Mouse (Mus musculus) myocyte (in vitro differentiated cells): Measurements from ENCODE around the gene Snx13. TPM values are rescaled to one million over a fixed set of nuclear protein-coding genes. Genes with fewer than 3 reads are reported as not detected.

Experiments
- H3K27me3 ChIP-seq: one replicate; pipeline ENCODE4 v1.6.1; 2011; ENCODE audit not compliant: control insufficient read depth, insufficient read depth, insufficient read length
- H3K36me3 ChIP-seq: one replicate; pipeline ENCODE4 v1.6.1; 2011; ENCODE audit not compliant: control insufficient read depth, insufficient read depth
- H3K4me2 ChIP-seq: one replicate; pipeline ENCODE4 v1.6.1; 2011; ENCODE audit warnings: low read depth, control low read depth
- H3K4me3 ChIP-seq: one replicate; pipeline ENCODE4 v1.5.1; 2011; ENCODE audit warnings: mild to moderate bottlenecking, control low read depth, moderate library complexity
- H3K79me2 ChIP-seq: one replicate; pipeline ENCODE4 v1.6.1; 2011; ENCODE audit not compliant: control insufficient read depth, insufficient read depth
- H3ac ChIP-seq: one replicate; pipeline ENCODE4 v1.6.1; 2011; ENCODE audit not compliant: control insufficient read depth, insufficient read length
- CEBPB ChIP-seq: IDR thresholded peaks from 2 replicates; pipeline ENCODE4 v1.6.1; 2011; ENCODE audit warnings: mild to moderate bottlenecking, moderate library complexity; ENCODE audit not compliant: poor library complexity, insufficient read depth, severe bottlenecking
- E2F4 ChIP-seq: IDR thresholded peaks from one replicate; pipeline ENCODE4 v1.6.1; 2011; ENCODE audit warnings: mild to moderate bottlenecking, control low read depth, moderate library complexity; ENCODE audit not compliant: insufficient read depth
- MAX ChIP-seq: IDR thresholded peaks from one replicate; pipeline ENCODE4 v1.6.1; 2011; ENCODE audit warnings: low read depth, mild to moderate bottlenecking, control low read depth
- MYOD1 ChIP-seq, 3 experiments: IDR thresholded peaks; one replicate each; pipeline ENCODE4 v1.6.1; 2011; ENCODE audit warnings: control low read depth in 2 of 3, low read depth in 2 of 3, mild to moderate bottlenecking in 2 of 3, moderate library complexity in 1 of 3; ENCODE audit not compliant: insufficient read length in 2 of 3, control insufficient read depth in 1 of 3
- MYOG ChIP-seq, 3 experiments: IDR thresholded peaks; one replicate each; pipeline ENCODE4 v1.6.1; 2011; ENCODE audit warnings: control low read depth in 2 of 3, low read depth in 2 of 3, mild to moderate bottlenecking in 2 of 3; ENCODE audit not compliant: insufficient read length in 2 of 3, control insufficient read depth in 1 of 3, insufficient read depth in 1 of 3
- POLR2A ChIP-seq: IDR thresholded peaks from one replicate; pipeline ENCODE4 v1.6.1; 2011; ENCODE audit warnings: low read depth, mild to moderate bottlenecking, control low read depth, moderate library complexity; ENCODE audit not compliant: insufficient read length
- POLR2AphosphoS2 ChIP-seq: IDR thresholded peaks from one replicate; pipeline ENCODE4 v1.6.1; 2011; ENCODE audit warnings: low read depth, control low read depth; ENCODE audit not compliant: insufficient read length
- REST ChIP-seq: IDR thresholded peaks from one replicate; pipeline ENCODE4 v1.6.1; 2011; ENCODE audit warnings: mild to moderate bottlenecking, control low read depth, moderate library complexity; ENCODE audit not compliant: insufficient read depth, insufficient read length
- SRF ChIP-seq: IDR thresholded peaks from one replicate; pipeline ENCODE4 v1.6.1; 2011; ENCODE audit warnings: low read depth; ENCODE audit not compliant: control insufficient read depth, insufficient read length
- TCF12 ChIP-seq: IDR thresholded peaks from one replicate; pipeline ENCODE4 v1.6.1; 2011; ENCODE audit warnings: mild to moderate bottlenecking, control low read depth; ENCODE audit not compliant: poor library complexity, insufficient read depth, severe bottlenecking
- TCF3 ChIP-seq: IDR thresholded peaks from one replicate; pipeline ENCODE4 v1.6.1; 2011; ENCODE audit warnings: low read depth, control low read depth; ENCODE audit not compliant: insufficient read length
- USF1 ChIP-seq: IDR thresholded peaks from one replicate; pipeline ENCODE4 v1.6.1; 2011; ENCODE audit warnings: low read depth, mild to moderate bottlenecking, control low read depth, moderate library complexity
- polyA plus RNA-seq: library from polyadenylated mRNA; unstranded; fragments of >200 nt; fragmentation: generic; extraction: Trizol; gene quantifications from one replicate; pipeline ENCODE4 v1.2.1, GENCODE M21; 2012; ENCODE audit warnings: missing spikeins

The Snx13 gene
- polyA plus RNA-seq, 1 experiment = 7.4 TPM

DNA sequence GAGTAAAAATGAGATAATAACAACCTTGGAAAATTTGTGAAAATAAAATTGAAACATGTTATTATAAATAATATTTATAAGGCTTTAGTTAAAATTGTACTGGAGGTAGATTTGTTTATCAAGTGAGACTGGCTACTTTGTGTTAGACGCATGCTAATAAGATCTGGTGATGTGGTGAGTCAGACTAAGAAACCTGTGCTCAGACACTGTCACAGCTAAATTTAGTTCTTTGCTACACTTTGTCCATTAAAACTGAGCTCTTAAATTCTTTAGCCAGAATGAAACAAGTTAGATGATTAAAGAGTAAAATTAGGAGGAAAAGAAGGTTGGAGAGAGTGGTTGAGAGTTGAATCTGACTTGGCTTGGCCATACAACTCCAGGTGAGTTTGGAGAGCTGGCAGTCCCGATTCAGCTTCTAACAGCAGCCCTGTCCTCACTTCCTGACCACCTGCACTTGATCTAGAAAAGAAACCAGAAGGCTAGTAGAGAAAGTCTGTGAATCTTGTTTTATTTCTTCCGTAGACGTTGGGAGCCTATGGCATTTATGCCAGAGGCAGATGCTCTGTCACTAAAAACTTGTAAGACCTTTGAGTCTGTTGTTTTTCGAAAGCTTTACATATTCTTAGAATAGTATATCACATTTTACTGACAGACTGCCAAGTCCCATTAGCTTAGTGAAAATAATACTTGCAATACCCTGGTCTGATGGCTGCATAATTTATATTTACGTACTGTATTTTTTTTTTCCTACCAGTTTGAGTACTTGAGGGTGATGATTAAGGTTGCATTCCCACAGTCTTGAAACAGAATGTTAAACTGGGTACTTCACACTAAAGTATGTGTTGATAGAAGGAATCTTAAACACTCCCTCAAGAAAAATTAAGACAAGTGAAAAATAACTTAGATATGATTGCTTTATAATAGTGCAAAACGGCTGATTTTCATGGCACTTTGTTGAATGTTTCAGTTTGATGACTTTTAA lies 8.4 kb downstream of the Snx13 start:
- H3ac ChIP-seq = no peak overlapping the region
- H3K36me3 ChIP-seq = no peaks in the 10 kb centered on the region

DNA sequence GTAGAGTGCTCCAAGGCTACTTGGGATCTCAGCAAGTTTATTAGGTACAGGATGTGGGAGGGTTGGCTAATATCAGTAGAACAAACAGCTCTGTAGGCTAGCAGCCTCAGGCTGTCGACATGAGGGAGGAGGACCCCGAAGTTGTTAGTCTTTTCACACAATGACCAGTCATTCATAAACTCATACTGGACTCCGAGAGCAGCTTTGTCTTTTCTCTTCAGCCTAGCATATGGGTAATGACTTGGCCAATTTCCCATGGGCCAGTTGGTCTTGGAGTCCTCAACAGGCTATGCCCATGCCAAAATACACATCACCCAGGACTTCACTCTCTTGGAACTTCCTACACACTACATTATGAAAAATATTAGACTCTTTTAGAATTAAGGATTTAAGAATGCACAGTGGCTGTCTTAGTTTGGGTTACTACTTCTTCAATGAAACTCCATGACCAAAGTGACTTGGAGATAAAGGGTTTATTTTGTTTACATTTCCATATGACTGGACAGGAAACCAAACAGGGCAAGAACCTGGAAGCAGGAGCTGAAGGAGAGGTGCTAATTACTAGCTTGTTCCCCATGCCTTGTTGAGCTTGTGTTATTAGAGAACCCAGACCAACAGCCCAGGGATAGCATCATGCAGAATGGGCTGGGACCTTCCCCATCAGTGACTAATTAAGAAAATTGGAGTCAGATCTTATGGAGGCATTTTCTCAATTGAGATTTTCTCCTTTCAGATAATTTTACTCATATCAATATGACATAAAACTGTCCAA lies 16.9 kb downstream of the Snx13 start:
- Histone ChIP-seq H3K4me2 (no peak overlapping the region), H3K27me3 (no peaks in the 10 kb centered on the region), H3ac (no peak overlapping the region), H3K36me3 (no peaks in the 10 kb centered on the region), H3K79me2 (peaks cover 73% of the 10 kb centered on the region), H3K4me3 (no peak overlapping the region)
- TF ChIP-seq E2F4 (no peak), MAX (no peak), MYOD1 (IDR thresholded peaks at IDR 0.05; ENCODE audit: control insufficient read depth in 1 of 3, insufficient read length in 2 of 3, low read depth in 2 of 3) (no peak), TCF12 (no peak)

More for the DNA sequence above, 8.4 kb downstream of the Snx13 start:
- Histone ChIP-seq H3K27me3 (no peaks in the 10 kb centered on the region), H3K79me2 (peaks cover 98% of the 10 kb centered on the region), H3K4me2 (peak overlapping the region; percentile 67), H3K4me3 (no peak overlapping the region)
- TF ChIP-seq REST (no peak), POLR2AphosphoS2 (no peak), TCF12 (no peak), MAX (no peak), CEBPB (no peak), USF1 (no peak), SRF (no peak), POLR2A (no peak), MYOG (IDR thresholded peaks at IDR 0.05; ENCODE audit: control insufficient read depth in 1 of 3, insufficient read depth in 1 of 3, insufficient read length in 2 of 3, low read depth in 2 of 3) (no peak), E2F4 (no peak), TCF3 (no peak)

DNA sequence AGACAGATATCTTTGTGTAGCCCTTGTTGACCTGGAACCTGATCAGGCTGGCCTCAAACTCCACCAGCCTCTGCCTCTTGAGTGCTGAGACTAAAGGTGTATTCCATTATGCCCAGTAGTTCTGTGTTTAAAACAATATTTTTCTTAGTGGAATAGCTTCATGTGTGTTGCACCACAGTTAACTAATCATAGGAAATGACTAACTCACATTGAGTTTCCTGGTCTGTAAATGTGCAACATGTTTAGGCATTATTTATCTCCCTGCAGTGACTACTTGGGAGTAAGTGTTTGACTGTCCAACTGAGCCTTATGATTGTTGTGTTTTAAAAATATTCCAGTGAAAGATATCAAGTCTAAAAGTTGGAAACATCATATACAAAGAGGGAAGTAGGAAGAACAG lies 20.6 kb downstream of the Snx13 start:
- no peak overlapping the region for H3K4me3 ChIP-seq

DNA sequence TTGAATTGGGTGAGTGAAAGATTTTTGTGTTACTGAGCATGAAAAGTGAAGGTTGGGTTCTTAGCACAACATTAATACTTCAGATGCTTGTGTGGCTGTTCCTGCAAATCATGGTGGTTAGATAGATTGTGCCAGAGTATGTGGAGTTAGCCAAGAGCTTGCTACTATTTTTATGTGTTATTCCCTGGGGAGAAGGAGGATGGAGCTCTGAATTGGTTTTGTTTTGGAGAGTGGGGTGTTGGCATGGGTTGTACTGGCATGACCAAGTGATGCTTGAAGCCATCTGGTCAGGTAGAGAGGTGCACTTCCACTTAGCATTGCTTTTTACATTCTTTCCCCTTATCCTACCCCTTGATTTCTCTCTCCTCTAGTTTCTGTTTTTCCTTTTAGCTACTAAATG lies 24.4 kb downstream of the Snx13 start:
- Histone ChIP-seq H3K36me3 (no peaks in the 10 kb centered on the region), H3K27me3 (no peaks in the 10 kb centered on the region), H3K4me2 (no peak overlapping the region), H3K79me2 (peaks cover 74% of the 10 kb centered on the region), H3ac (no peak overlapping the region), H3K4me3 (no peak overlapping the region)
- TF ChIP-seq MYOG (IDR thresholded peaks at IDR 0.05; ENCODE audit: control insufficient read depth in 1 of 3, insufficient read depth in 1 of 3, insufficient read length in 2 of 3, low read depth in 2 of 3) = no peak
- TF ChIP-seq POLR2AphosphoS2 = no peak
- TF ChIP-seq CEBPB = no peak
- no peak for TF ChIP-seq E2F4
- TF ChIP-seq POLR2A = no peak

More for the DNA sequence above, 20.6 kb downstream of the Snx13 start:
- Histone ChIP-seq H3ac (no peak overlapping the region), H3K79me2 (peaks cover 69% of the 10 kb centered on the region), H3K27me3 (no peaks in the 10 kb centered on the region), H3K36me3 (no peaks in the 10 kb centered on the region), H3K4me2 (no peak overlapping the region)
- TF ChIP-seq REST (no peak), CEBPB (peak; percentile 53; the same call in 1 of the 2 replicates)

DNA sequence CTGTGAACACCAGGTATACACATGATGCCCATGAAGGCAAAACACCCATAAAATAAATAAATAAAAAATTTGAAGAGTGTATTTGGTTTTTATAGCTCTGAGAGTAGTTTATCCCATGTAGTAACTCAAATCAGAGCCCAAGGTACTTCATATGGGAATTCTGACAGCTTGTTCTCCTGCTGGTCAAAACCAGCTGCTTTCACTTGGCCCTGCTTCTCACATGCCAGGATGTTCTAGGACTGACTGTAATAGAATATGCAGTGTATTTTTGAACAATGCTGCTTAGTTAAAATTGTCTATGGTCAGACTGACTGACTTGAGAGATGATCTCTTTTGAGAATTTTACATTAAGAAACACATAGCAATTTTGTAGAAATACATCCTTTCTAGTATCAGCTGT lies 25.2 kb downstream of the Snx13 start:
- Histone ChIP-seq H3ac (no peak overlapping the region), H3K4me3 (no peak overlapping the region), H3K36me3 (no peaks in the 10 kb centered on the region), H3K4me2 (no peak overlapping the region), H3K27me3 (no peaks in the 10 kb centered on the region), H3K79me2 (peaks cover 70% of the 10 kb centered on the region)
- TF ChIP-seq MYOD1 (IDR thresholded peaks at IDR 0.05; ENCODE audit: control insufficient read depth in 1 of 3, insufficient read length in 2 of 3, low read depth in 2 of 3) (no peak), TCF3 (no peak), TCF12 (no peak), MAX (no peak), REST (no peak), POLR2AphosphoS2 (no peak), CEBPB (no peak), USF1 (no peak), POLR2A (no peak)
